Comparison of ENCODE assay signal across 14 mouse cellular contexts in the genomic region with DNA sequence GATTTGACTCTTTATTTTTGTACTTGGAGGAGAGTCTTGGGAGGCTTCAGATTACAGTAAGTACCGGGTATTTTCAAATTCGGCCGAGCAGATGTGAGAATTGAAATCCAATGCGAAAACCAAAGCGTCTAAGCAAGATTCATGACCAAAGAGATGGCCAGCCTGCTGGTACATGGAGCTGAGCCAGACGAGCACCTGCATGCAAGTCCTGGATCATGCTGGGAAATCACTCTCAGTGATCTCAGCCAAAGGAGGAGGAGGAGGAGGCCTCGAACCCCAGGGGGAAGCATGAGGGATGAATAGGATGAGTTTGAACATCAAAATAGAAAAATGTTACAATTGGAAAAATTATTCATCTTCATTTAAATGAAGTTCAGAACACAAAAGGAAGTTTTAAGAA.
"Had no signal": no experiment of that assay in that cellular context is flagged by ENCODE, and none has a peak within 500 bp of the region (broad histone marks: within the 10 kb centered on the region; RNA-seq: fewer than 3 reads in every experiment).

No protein-coding gene starts in this region.

- H3K27me3 ChIP-seq: limb, embryonic 12.5 days had no signal

- DNase-seq: kidney, adult 9 months; kidney, postnatal 4 days; liver; liver, embryonic 13.5 days; liver, postnatal 0 days; midbrain, embryonic 14.5 days; right cerebral cortex, adult 18-20 months; right cerebral cortex, postnatal 25 days had no signal

- H3K4me2 ChIP-seq: limb, embryonic 12.5 days; liver, embryonic 13.5 days; lung, embryonic 15.5 days; neural tube, embryonic 15.5 days had no signal

- H3K9ac ChIP-seq: limb, embryonic 12.5 days; liver, embryonic 13.5 days; liver, postnatal 0 days; lung, embryonic 15.5 days; neural tube, embryonic 15.5 days had no signal

- H3K36me3 ChIP-seq: limb, embryonic 12.5 days; liver, embryonic 13.5 days; lung, embryonic 15.5 days had no signal

- H3K9me3 ChIP-seq: limb, embryonic 12.5 days; liver, embryonic 13.5 days; lung, embryonic 15.5 days; neural tube, embryonic 15.5 days had no signal

- ATAC-seq: liver, postnatal 0 days had no signal

- H3K4me3 ChIP-seq: limb, embryonic 12.5 days; liver, embryonic 13.5 days; lung, embryonic 15.5 days; myocyte; neural tube, embryonic 15.5 days had no signal

- H3K4me1 ChIP-seq: liver, embryonic 13.5 days; lung, embryonic 15.5 days; neural tube, embryonic 15.5 days had no signal

- H3K27ac ChIP-seq: kidney, postnatal 0 days; limb, embryonic 12.5 days; liver, embryonic 13.5 days; lung, embryonic 15.5 days; neural tube, embryonic 15.5 days; stomach, postnatal 0 days had no signal
